Mouse (Mus musculus) G1E (cell line): Measurements from ENCODE around the gene Nup54. TPM values are rescaled to one million over a fixed set of nuclear protein-coding genes. Genes with fewer than 3 reads are reported as not detected.

Experiments used
- ATAC-seq: 2 replicates; pipeline ENCODE4 v1.8.0; 2016; ENCODE audit warnings: mild to moderate bottlenecking; ENCODE audit not compliant: insufficient number of reproducible peaks, poor library complexity, low FRiP score, severe bottlenecking; ENCODE audit errors: extremely low read depth
- DNase-seq: peaks from one replicate; pipeline ENCODE4 v3.0.0; 2012; ENCODE audit warnings: low spot score
- H3K27me3 ChIP-seq: 2 replicates; pipeline ENCODE4 v1.6.1; 2012; ENCODE audit warnings: mild to moderate bottlenecking, low read length, inconsistent platforms; ENCODE audit not compliant: insufficient read depth
- H3K36me3 ChIP-seq: replicated peaks from 2 replicates; pipeline ENCODE3; 2012; ENCODE audit warnings: mild to moderate bottlenecking, inconsistent platforms
- H3K4me1 ChIP-seq: 2 replicates; pipeline ENCODE4 v1.6.1; 2012; ENCODE audit warnings: low read depth, low read length, inconsistent platforms, mixed read lengths; ENCODE audit not compliant: insufficient read depth
- H3K4me3 ChIP-seq: 2 replicates; pipeline ENCODE4 v1.5.1; 2012; ENCODE audit warnings: low read depth, mild to moderate bottlenecking, inconsistent platforms, low read length, moderate library complexity, mixed read lengths
- H3K9me3 ChIP-seq: replicated peaks from 2 replicates; pipeline ENCODE4 v1.6.1; 2012; ENCODE audit warnings: inconsistent platforms
- CTCF ChIP-seq: IDR thresholded peaks from 2 replicates; pipeline ENCODE4 v1.5.1; 2012; ENCODE audit warnings: low read depth, low read length, inconsistent platforms, mixed read lengths
- GATA1 ChIP-seq: IDR thresholded peaks from 2 replicates; pipeline ENCODE4 v1.6.1; 2012; ENCODE audit warnings: borderline replicate concordance, low read length, inconsistent platforms, mixed read lengths
- GATA2 ChIP-seq: IDR thresholded peaks from 2 replicates; pipeline ENCODE4 v1.6.1; 2012; ENCODE audit warnings: low read depth, low read length, inconsistent platforms, borderline replicate concordance
- POLR2AphosphoS5 ChIP-seq: IDR thresholded peaks from 2 replicates; pipeline ENCODE4 v1.6.1; 2012; ENCODE audit warnings: low read depth, low read length, inconsistent platforms; ENCODE audit not compliant: insufficient replicate concordance
- TAL1 ChIP-seq: conservative IDR thresholded peaks from 2 replicates; pipeline ENCODE4 v1.6.1; 2012; ENCODE audit warnings: low read depth, low read length, inconsistent platforms, mixed read lengths
- polyA plus RNA-seq: library from polyadenylated mRNA; stranded (reverse); fragments of >175 nt; gene quantifications from 2 replicates; pipeline ENCODE4 v1.2.3, GENCODE M21; 2012
- total RNA-seq, 2 experiments: library from RNA; stranded (forward) in 1 of 2; stranded (reverse) in 1 of 2; fragments of 200-1000 nt in 1 of 2; fragments of >200 nt in 1 of 2; fragmentation: Nextera tagmentation in 1 of 2; gene quantifications; 2 replicates each; pipeline ENCODE4 v1.2.3; 2014 to 2017

Nup54 gene
- total and polyA plus RNA-seq, 3 experiments = 34.0 to 119 (median 101) TPM

DNA sequence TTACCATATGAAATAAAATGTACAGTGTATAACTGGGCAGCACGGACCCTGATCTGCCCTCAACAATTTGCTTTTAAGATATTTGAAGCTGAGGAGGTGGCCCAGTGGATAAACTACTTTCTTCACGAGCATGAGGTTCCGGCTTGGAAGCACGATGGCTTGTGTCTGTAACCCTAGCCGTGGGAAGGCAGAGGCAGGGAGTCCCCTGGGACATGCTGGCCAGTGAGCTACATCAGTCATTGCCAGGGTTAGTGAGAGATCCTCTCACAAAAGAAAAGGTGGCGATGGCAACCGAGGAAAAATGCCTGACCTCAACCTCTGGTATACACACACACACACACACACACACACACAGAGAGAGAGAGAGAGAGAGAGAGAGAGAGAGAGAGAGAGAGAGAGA is 51.3 kb downstream of the Nup54 start:
- H3K27me3 ChIP-seq = peaks cover under 1% of the 10 kb centered on the region
- ATAC-seq = no peak
- H3K4me1 ChIP-seq = peaks cover 30% of the 10 kb centered on the region
- H3K4me3 ChIP-seq = no peak overlapping the region
- no peak for DNase-seq
- no peaks in the 10 kb centered on the region for H3K36me3 ChIP-seq
- no peak for TF ChIP-seq GATA1
- no peak for TF ChIP-seq CTCF
- no peak for TF ChIP-seq POLR2AphosphoS5
- no peak for TF ChIP-seq GATA2
- TF ChIP-seq TAL1 = no peak
- H3K9me3 ChIP-seq = no peaks in the 10 kb centered on the region

DNA sequence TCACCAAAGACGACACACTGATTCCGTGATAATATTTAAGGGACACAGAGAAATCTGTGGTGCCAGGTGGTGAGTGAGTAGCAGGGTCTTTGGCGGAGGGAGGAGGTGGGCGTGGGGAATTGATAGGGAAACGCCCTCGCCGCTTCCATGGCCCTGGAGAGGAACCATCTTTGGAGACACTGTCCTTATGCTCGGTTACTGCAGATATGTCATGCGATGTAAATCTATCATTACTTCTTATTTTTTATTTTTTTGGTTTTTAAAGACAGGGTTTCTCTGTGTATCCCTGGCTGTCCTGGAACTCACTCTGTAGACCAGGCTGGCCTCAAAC is 52.7 kb downstream of the Nup54 start:
- H3K4me3 ChIP-seq = no peak overlapping the region
- DNase-seq = no peak
- peaks cover 30% of the 10 kb centered on the region for H3K4me1 ChIP-seq
- peaks cover 3% of the 10 kb centered on the region; the same call in 1 of the 2 replicates for H3K27me3 ChIP-seq
- no peak for ATAC-seq
- H3K36me3 ChIP-seq = no peaks in the 10 kb centered on the region
- no peaks in the 10 kb centered on the region for H3K9me3 ChIP-seq
- TF ChIP-seq CTCF (no peak), POLR2AphosphoS5 (no peak), GATA1 (no peak), GATA2 (no peak), TAL1 (no peak)

GRCm38 (mm10) chr5:92381550-92382348 is 53.3 kb downstream of the Nup54 start:
- no peak overlapping the region for H3K4me3 ChIP-seq
- no peaks in the 10 kb centered on the region for H3K36me3 ChIP-seq
- ATAC-seq = 0 out of 2 replicates have a peak, but pooled peaks have one; percentile 45
- H3K27me3 ChIP-seq = peaks cover 8% of the 10 kb centered on the region
- peaks cover 29% of the 10 kb centered on the region for H3K4me1 ChIP-seq
- H3K9me3 ChIP-seq = no peaks in the 10 kb centered on the region
- peak; percentile 32 for DNase-seq
- TF ChIP-seq CTCF = peak; percentile 48
- TF ChIP-seq TAL1 = no peak

DNA sequence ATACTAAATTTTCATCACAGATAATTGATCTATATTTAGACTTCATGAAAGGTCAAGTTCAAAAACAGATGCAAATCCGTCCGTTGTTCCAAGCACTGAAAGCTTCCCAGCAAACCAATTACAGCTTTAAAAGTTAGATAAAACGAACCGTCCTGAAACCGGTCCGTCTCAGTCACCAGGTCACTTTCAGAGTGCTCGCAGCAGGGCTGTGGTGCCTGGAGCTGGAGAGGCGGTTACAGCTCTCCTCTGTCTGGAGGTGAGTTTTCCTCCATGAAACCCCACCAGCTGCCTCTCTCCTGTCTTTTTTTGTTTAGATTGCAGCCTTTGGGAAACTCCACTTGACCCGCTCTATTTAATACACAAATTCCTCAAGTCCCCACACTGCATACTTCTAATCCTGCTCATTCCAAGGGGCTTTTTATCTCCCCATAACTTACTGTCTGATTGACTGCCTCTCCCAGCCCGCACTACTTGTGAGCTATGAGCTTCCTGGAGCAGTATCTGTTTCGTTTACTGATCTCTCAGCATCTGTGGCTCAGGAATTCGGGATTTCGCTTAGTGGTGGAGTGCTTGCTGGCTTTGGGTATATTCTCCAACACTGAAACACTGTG is 58.1 kb downstream of the Nup54 start:
- Histone ChIP-seq H3K27me3 (peaks cover 32% of the 10 kb centered on the region), H3K36me3 (no peaks in the 10 kb centered on the region), H3K4me3 (no peak overlapping the region), H3K9me3 (no peaks in the 10 kb centered on the region), H3K4me1 (peaks cover 12% of the 10 kb centered on the region)
- no peak for ATAC-seq
- no peak for DNase-seq
- TF ChIP-seq CTCF (no peak), GATA2 (no peak), POLR2AphosphoS5 (no peak), GATA1 (no peak), TAL1 (no peak)

- no peak for DNase-seq
- Histone ChIP-seq H3K27me3 (peaks cover 44% of the 10 kb centered on the region), H3K4me1 (peaks cover 8% of the 10 kb centered on the region), H3K9me3 (no peaks in the 10 kb centered on the region), H3K36me3 (no peaks in the 10 kb centered on the region), H3K4me3 (no peak overlapping the region)
- no peak for ATAC-seq
- TF ChIP-seq CTCF (no peak), POLR2AphosphoS5 (no peak), GATA1 (no peak), GATA2 (no peak), TAL1 (no peak)
Measured at GRCm38 (mm10) chr5:92375368-92375767, 59.7 kb downstream of the Nup54 start.

GRCm38 (mm10) chr5:92374721-92375142 is 60.3 kb downstream of the Nup54 start:
- no peak overlapping the region for H3K4me3 ChIP-seq
- ATAC-seq (no peak), DNase-seq (no peak)

More at GRCm38 (mm10) chr5:92374721-92375142, 60.3 kb downstream of the Nup54 start:
- TF ChIP-seq CTCF (no peak), GATA1 (no peak), TAL1 (no peak), POLR2AphosphoS5 (no peak), GATA2 (no peak)
- no peaks in the 10 kb centered on the region for H3K9me3 ChIP-seq
- no peaks in the 10 kb centered on the region for H3K36me3 ChIP-seq
- H3K27me3 ChIP-seq = peaks cover 44% of the 10 kb centered on the region
- H3K4me1 ChIP-seq = peaks cover 8% of the 10 kb centered on the region
